Mouse (Mus musculus): ENCODE measurements at regions not wholly inside any gene's neighbourhood (a gene's known extent, or its start where the extent isn't known, plus 50 kb on each side); places are given as distances from the start of the nearest gene placed in this dataset.

DNA sequence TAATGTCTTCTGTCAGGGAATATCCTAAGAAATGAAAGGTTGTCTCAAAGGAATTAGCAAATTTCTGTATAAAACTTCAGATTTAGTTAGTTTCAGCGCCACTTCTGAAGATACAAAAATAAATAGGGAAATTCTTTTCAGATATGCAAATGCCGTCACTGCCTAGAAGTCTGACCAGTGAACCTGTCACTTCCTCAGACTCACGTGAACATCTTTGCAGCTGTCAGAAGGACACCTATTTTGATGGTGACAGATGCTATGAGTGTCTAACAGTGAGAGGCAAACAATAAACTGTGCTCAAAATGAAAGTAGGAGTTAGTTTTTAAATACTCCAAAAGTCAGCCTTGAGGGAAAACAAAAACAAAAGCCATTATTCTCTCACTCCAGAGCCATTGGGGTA lies 57.5 kb upstream of the Igf1r start:
- H3K36me3 ChIP-seq = no peaks in the 10 kb centered on the region
- no peaks in the 10 kb centered on the region for H3K27me3 ChIP-seq
- H3K4me1 ChIP-seq = no peaks in the 10 kb centered on the region
- H3K4me2 ChIP-seq (replicated peaks) = no peak overlapping the region
- 76% methylated on average over 3 of the region's 3 CpGs for WGBS
- no peak overlapping the region for H3K27ac ChIP-seq
- no peaks in the 10 kb centered on the region for H3K9me3 ChIP-seq
- no peak overlapping the region for H3K9ac ChIP-seq
- ATAC-seq (ENCODE audit: insufficient number of reproducible peaks, insufficient read depth, low FRiP score, low TSS enrichment) = no peak
- H3K4me3 ChIP-seq = no peak overlapping the region

DNA sequence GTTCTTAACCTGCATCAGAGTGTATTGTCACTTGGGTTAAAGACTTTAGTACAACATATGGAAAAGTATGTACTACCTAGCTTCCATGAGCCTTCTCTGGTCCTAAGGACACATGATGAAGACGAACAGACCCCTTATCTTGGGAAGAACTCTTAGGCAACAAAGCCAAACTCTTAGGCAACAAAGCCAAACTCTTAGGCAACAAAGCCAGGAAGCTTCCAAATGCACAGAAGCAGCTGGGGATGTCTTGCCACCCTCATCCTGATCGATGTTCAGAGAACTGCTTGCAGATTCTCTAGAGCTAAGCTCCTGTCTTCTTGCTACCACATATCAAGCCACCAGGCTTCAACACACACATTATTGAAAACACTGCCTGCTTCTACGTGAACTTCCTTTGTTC lies 59.7 kb upstream of the Igf1r start:
- Histone ChIP-seq H3K36me3 (no peaks in the 10 kb centered on the region), H3K4me3 (no peak overlapping the region), H3K27ac (no peak overlapping the region), H3K27me3 (no peaks in the 10 kb centered on the region), H3K4me2 (replicated peaks) (no peak overlapping the region), H3K4me1 (no peaks in the 10 kb centered on the region), H3K9me3 (no peaks in the 10 kb centered on the region), H3K9ac (no peak overlapping the region)
- no peak for ATAC-seq (ENCODE audit: insufficient number of reproducible peaks, insufficient read depth, low FRiP score, low TSS enrichment)
- 68% methylated on average over 3 of the region's 3 CpGs for WGBS

DNA sequence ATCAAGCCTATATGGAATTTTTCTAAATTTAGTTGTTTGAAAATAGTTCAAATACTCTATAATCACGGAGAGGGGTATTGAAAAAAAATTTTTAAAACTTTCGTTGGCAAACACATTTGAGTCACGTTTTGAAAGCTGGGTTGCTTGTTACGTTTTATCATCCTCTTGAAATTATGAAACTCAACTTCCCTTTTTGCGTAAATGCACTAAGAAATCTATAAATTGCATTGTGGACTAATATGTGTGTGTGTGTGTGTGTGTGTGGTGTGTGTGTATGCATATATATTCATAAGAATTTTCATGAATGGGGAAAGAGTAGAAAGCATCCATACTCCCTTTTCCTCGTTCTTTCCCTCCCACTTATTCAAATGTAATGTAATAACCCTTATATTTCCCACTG lies 69.6 kb upstream of the Igf1r start:
- 87% methylated on average over 6 of the region's 6 CpGs for WGBS
- Histone ChIP-seq H3K36me3 (no peaks in the 10 kb centered on the region), H3K9me3 (no peaks in the 10 kb centered on the region), H3K4me3 (no peak overlapping the region), H3K4me1 (no peaks in the 10 kb centered on the region), H3K4me2 (replicated peaks) (no peak overlapping the region), H3K27me3 (no peaks in the 10 kb centered on the region), H3K27ac (no peak overlapping the region), H3K9ac (no peak overlapping the region)
- ATAC-seq (ENCODE audit: insufficient number of reproducible peaks, insufficient read depth, low FRiP score, low TSS enrichment) = no peak

DNA sequence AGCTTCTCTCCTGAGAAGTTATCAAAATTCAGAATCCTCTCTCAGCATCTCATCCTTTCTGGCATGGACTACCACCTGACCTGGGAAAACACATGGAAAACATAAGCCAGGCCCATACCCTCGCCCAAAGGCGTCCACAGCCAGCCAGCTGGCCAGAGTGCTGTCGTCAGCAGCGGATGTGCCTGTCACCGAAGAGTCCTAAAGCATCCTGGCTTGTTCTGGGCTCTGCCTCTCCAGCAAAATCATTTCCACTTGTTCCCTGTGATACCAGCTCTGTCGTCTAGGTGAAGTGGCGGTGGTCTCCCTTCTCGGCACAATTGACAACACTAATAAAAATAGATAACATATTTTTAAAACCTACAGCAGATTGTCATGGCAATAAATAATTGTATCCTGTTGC lies 70.0 kb upstream of the Igf1r start:
- no peaks in the 10 kb centered on the region for H3K4me1 ChIP-seq
- 65% methylated on average over 8 of the region's 8 CpGs for WGBS
- H3K27me3 ChIP-seq = no peaks in the 10 kb centered on the region
- H3K27ac ChIP-seq = no peak overlapping the region
- no peak overlapping the region for H3K9ac ChIP-seq
- no peak overlapping the region for H3K4me3 ChIP-seq
- H3K9me3 ChIP-seq = no peaks in the 10 kb centered on the region
- ATAC-seq (ENCODE audit: insufficient number of reproducible peaks, insufficient read depth, low FRiP score, low TSS enrichment) = no peak
- no peak overlapping the region for H3K4me2 ChIP-seq (replicated peaks)
- H3K36me3 ChIP-seq = no peaks in the 10 kb centered on the region

DNA sequence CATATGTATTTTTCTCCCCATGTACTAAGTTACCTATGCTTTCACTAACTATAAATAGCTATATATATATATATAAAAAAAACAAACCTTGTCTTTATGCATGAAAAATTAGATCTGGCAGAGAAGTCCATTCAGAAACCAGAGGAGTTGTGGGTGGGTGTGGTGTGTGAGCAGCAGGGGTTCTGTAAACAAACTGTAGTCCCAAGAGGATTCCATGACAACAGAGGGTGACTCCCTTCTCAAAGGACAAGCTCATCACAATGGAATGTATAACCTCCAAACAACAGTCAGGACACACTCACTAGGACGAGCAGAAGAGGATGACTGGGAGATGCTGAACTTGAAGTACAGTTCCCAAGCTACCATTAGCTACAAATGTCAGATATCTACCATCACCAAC lies 74.4 kb upstream of the Igf1r start:
- H3K4me3 ChIP-seq = no peak overlapping the region
- H3K27ac ChIP-seq = no peak overlapping the region
- H3K4me2 ChIP-seq (replicated peaks) = no peak overlapping the region
- H3K36me3 ChIP-seq = no peaks in the 10 kb centered on the region
- no peaks in the 10 kb centered on the region for H3K27me3 ChIP-seq
- no peaks in the 10 kb centered on the region for H3K9me3 ChIP-seq
- ATAC-seq (ENCODE audit: insufficient number of reproducible peaks, insufficient read depth, low FRiP score, low TSS enrichment) = no peak
- H3K4me1 ChIP-seq = no peaks in the 10 kb centered on the region
- 47% methylated on average over 1 of the region's 1 CpGs for WGBS
- no peak overlapping the region for H3K9ac ChIP-seq

DNA sequence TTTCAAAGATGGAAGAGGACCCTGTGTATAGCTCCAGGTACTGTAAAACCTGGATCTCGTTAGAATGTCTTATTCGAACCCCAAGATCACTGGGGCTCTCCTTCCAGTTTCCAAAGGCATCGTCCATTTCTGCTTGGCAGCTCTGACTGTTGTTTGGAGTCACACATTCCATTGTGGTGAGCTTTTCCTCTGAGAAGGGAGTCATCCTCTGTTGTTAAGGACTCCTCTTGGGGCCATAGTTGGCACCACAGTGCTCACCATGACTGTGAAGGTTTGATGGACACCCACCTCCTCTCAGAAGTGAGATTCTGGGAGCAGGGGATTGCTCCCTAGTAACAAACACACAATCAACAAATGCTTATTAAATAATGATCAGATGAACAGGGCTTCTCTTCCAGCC lies 75.0 kb upstream of the Igf1r start:
- no peaks in the 10 kb centered on the region for H3K9me3 ChIP-seq
- no peak overlapping the region for H3K4me2 ChIP-seq (replicated peaks)
- no peak for ATAC-seq (ENCODE audit: insufficient number of reproducible peaks, insufficient read depth, low FRiP score, low TSS enrichment)
- H3K36me3 ChIP-seq = no peaks in the 10 kb centered on the region
- H3K9ac ChIP-seq = no peak overlapping the region
- H3K4me1 ChIP-seq = no peaks in the 10 kb centered on the region
- H3K27ac ChIP-seq = no peak overlapping the region
- H3K27me3 ChIP-seq = no peaks in the 10 kb centered on the region
- WGBS = 76% methylated on average over 3 of the region's 3 CpGs
- no peak overlapping the region for H3K4me3 ChIP-seq

DNA sequence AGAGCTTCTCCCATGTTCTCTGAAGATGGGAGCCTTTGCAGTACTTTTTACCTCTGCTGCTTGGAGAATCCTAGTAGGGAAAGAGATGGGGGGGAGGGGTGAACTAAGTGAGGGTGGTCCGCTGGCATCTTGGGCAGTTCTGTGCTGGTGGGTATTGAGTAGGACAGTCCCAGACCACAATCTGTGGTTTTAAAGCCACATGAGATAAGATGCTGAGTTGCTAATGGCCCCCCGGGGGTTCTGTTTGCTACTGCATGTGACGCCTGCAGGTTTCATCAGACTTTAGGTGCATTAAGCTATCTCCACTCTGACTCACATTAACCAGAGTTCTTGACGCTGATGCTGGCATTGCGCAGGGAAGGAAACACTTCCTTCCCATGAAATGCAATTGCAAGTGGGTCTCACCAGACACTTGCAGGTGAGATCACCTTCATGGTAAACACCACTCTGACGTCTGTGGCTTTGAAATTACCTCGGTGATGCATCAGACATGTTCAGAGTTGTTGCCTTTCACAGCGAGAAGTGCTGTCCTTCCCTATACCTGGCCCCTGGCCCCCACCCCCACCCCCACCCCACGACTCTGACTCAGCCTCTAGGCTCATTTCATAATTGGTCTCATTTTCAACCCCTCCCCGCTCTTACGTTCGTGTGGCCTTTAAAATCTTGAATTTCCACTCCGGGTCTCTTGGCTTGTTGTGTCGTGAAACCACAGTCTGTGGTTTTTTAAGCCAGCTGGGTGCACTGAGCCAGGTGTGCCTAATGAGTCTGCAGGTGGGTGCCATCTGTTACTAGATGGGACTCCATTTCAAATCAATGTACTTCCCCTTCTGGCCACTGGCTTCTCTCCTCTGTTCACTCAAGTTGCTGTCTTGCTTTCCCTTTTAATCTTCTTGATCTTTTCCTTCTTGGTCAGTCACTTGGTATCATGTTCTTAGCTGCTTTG lies 94.8 kb upstream of the Synm start:
- Histone ChIP-seq H3K4me1 (no peaks in the 10 kb centered on the region), H3K27me3 (no peaks in the 10 kb centered on the region), H3K36me3 (no peaks in the 10 kb centered on the region), H3K9me3 (no peaks in the 10 kb centered on the region), H3K9ac (no peak overlapping the region), H3K4me3 (no peak overlapping the region), H3K4me2 (replicated peaks) (no peak overlapping the region), H3K27ac (no peak overlapping the region)
- 60% methylated on average over 14 of the region's 14 CpGs for WGBS
- ATAC-seq (ENCODE audit: insufficient number of reproducible peaks, insufficient read depth, low FRiP score, low TSS enrichment) = no peak

DNA sequence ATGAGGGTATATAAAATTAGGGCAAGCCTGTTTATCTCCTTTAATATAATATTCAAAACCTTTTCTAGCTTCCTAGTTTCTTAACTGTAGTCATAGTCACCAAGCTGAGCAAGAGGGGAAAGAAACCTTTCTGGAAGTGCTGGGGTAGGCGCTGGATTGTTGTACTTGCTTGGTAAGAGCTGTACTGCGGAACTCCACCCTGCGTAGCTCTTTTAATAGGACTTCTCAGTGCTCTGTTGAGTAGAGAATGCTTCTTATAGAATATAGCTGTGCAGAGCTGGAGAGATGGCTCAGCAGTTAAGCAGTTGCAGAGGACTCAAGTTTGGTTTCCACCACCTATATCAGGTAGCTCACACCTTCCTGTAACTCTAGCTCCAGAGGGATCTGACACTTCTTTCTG lies 93.3 kb upstream of the Synm start:
- no peak overlapping the region for H3K4me3 ChIP-seq
- H3K36me3 ChIP-seq = no peaks in the 10 kb centered on the region

DNA sequence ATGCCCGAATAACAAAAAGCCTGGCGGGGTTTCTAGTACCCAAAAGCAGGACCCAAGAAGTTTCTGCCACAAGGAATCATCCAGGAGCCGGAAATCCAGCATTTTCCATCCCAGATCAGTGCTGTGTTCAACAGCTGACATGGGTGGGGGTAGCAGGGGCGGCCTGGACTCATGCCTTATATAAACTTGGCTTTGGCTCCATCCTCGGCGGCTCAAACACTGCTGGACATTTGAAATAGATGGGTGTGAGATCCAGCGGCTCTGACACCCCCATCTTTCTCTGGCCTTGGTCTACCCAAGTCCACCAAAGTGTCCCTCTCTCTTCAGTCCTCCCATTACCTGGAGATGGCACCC lies 89.9 kb upstream of the Synm start:
- Histone ChIP-seq H3K36me3 (no peaks in the 10 kb centered on the region), H3K4me2 (replicated peaks) (peak overlapping the region; percentile 61), H3K9ac (peak overlapping the region; percentile 48), H3K27me3 (peaks cover 14% of the 10 kb centered on the region), H3K27ac (no peak overlapping the region), H3K4me3 (peak overlapping the region; percentile 50), H3K4me1 (peaks cover 7% of the 10 kb centered on the region; the same call in 1 of the 2 replicates), H3K9me3 (no peaks in the 10 kb centered on the region)
- WGBS = 12% methylated on average over 7 of the region's 7 CpGs
- ATAC-seq (ENCODE audit: insufficient number of reproducible peaks, insufficient read depth, low FRiP score, low TSS enrichment) = no peak

More for the DNA sequence above, 93.3 kb upstream of the Synm start:
- 94% methylated on average over 3 of the region's 3 CpGs for whole genome bisulfite sequencing
- Histone ChIP-seq H3K9ac (no peak overlapping the region), H3K27ac (no peak overlapping the region), H3K9me3 (no peaks in the 10 kb centered on the region), H3K4me1 (peaks cover 7% of the 10 kb centered on the region; the same call in 1 of the 2 replicates), H3K4me2 (replicated peaks) (no peak overlapping the region), H3K27me3 (peaks cover 3% of the 10 kb centered on the region; the same call in 1 of the 2 replicates)
- no peak for ATAC-seq (ENCODE audit: insufficient number of reproducible peaks, insufficient read depth, low FRiP score, low TSS enrichment)

DNA sequence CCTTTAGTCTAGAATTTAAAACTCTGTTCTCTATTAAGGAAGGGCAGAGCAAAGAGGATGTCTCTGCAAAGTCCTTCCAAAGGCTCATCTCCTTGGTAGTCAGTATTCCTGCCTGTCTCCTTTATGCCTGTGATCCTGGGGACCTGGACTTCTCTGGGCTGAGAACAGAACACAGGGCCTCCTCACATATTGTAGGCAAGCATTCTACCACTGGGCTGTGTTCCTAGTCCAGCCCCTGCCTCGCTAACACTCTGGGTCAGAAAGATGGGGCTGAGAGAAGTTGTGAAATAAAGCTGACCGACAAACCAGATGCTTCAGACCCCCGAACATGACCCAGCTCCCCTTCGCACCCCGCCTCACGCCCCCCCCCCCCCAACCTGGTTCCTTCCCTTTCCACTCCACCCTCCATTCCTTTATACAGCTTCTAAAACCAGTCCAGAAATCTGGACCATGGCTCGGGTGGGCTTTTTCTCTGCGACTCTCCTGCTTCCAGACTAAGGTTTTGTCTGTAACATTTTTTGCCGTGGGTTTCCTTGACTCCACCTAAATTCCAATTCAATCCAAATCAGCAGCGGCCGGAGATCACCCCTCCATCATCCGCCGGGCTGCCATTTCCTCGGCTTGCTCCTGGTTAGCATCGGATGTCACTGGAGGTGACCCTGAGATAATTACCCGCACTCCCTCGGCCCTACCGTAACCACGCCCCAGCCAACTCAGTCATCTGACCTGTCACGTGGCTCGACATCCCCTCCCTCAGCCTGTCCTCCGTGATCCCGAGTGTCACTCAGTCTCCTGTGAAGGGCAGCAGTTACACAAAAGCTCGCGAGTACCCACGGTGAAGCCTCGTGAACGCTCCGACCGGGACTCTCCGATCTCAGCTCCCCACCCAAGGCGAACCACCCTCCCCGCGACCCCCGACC lies 89.3 kb upstream of the Synm start:
- Histone ChIP-seq H3K4me1 (peaks cover 7% of the 10 kb centered on the region; the same call in 1 of the 2 replicates), H3K27me3 (peaks cover 14% of the 10 kb centered on the region), H3K4me2 (replicated peaks) (peak overlapping the region; percentile 61), H3K36me3 (no peaks in the 10 kb centered on the region), H3K9me3 (no peaks in the 10 kb centered on the region), H3K9ac (peak overlapping the region; percentile 48), H3K4me3 (peak overlapping the region; percentile 50), H3K27ac (no peak overlapping the region)
- WGBS = 2% methylated on average over 35 of the region's 35 CpGs
- ATAC-seq (ENCODE audit: insufficient number of reproducible peaks, insufficient read depth, low FRiP score, low TSS enrichment) = peak; percentile 86

DNA sequence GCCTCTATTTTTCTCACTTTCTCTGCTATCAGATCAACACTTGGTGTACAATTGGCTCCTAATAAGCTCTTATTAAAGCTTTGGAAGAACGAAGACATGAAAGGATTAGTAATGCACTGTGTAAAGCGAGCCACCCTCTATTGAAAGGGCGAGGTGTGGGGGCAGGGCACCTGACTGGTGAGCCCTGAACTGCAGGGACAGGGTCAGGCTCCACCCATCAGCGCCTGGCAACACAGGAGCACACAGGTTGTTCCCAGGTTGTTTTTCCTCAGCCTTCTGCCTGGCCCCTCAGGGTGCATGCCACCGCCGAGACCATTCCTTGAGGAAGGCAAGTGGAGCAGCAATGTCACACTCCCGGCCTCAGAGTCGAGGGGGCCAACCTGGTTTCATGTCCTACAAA lies 87.3 kb upstream of the Synm start:
- WGBS = 7% methylated on average over 8 of the region's 8 CpGs
- Histone ChIP-seq H3K4me3 (no peak overlapping the region), H3K27ac (no peak overlapping the region), H3K9me3 (no peaks in the 10 kb centered on the region), H3K4me1 (peaks cover 7% of the 10 kb centered on the region; the same call in 1 of the 2 replicates), H3K4me2 (replicated peaks) (no peak overlapping the region), H3K9ac (no peak overlapping the region), H3K27me3 (peaks cover 14% of the 10 kb centered on the region), H3K36me3 (no peaks in the 10 kb centered on the region)
- peak; percentile 41; the same call in 1 of the 2 replicates for ATAC-seq (ENCODE audit: insufficient number of reproducible peaks, insufficient read depth, low FRiP score, low TSS enrichment)

Data from embryonic facial prominence, embryonic 12.5 days (tissue).